Mouse (Mus musculus): ENCODE results near the gene Rcan1.

- TF ChIP-seq CTCF (IDR thresholded peaks at IDR 0.05; ENCODE audit: control insufficient read depth, insufficient read depth, insufficient replicate concordance, low read depth, low read length) = no peak
- TF ChIP-seq POLR2A (IDR thresholded peaks at IDR 0.05; ENCODE audit: control insufficient read depth, low read depth, low read length) = no peak
Observed at GRCm38 (mm10) chr16:92404141-92404540, 66.5 kb downstream of the Rcan1 start.
